Mouse (Mus musculus) mesoderm, embryonic 11.5 days (tissue): ENCODE data around the gene Yes1.
"Not testable (repeated sequence)": the region's sequence is repeated elsewhere in the genome, so short reads cannot be mapped to it uniquely, and the experiment has no call there.

ENCODE experiments used
- DNase-seq: peaks from one replicate; pipeline ENCODE4 v3.0.0-alpha.2; 2012; ENCODE audit warnings: low read depth, low spot score

Yes1 gene

GRCm38 (mm10) chr5:32610801-32611340 is at the start of gene Yes1:
TSS of gene Yes1 (plus strand) at chr5:32611171.
- DNase-seq: peak; percentile 86

GRCm38 (mm10) chr5:32564697-32565096 is 46.3 kb upstream of the Yes1 start:
- DNase-seq: no peak

GRCm38 (mm10) chr5:32571802-32572201 is 39.2 kb upstream of the Yes1 start:
- no peak for DNase-seq

GRCm38 (mm10) chr5:32588136-32588535 is 22.8 kb upstream of the Yes1 start:
- DNase-seq: peak; percentile 64

DNA sequence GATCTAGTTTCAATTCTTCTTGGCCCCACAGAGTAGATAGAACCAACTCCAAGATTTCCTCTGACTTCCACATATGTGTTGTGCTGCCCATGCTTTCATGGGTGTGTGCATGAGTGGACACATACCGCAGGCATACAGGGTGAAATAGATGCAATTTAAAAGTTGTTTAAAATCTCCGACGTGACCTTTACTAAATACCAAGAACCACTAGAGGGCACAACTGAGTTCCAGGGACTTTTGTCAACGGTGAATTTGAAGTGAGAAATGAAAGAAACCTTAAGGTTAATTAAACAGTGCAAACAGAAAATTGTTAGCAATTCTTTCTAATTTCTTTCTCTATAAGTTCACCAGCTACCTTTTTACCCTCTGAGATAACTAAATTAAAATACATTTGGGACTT is 17.2 kb upstream of the Yes1 start:
- DNase-seq: peak; percentile 36

- DNase-seq: no peak
Measured at GRCm38 (mm10) chr5:32594358-32594757, 16.6 kb upstream of the Yes1 start.

DNA sequence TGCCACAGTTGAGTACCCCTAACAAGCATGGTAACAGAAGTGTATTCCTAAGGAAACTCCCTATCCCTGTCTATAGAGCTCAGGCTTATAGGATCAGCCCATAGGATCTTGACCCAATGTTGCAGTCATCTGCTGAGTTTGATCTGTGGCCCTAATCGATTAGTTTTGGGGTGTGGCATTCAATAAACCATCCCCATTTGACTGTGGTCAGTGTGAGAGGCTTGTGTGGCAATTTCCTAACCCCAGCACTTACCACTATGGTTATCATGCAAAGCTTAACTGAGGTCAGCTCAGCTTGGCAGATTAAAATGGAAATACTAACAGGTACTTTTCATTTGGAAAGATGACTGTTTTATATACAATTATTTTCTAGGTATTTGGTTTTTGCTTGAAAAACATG is 5.1 kb upstream of the Yes1 start:
- no peak for DNase-seq

DNA sequence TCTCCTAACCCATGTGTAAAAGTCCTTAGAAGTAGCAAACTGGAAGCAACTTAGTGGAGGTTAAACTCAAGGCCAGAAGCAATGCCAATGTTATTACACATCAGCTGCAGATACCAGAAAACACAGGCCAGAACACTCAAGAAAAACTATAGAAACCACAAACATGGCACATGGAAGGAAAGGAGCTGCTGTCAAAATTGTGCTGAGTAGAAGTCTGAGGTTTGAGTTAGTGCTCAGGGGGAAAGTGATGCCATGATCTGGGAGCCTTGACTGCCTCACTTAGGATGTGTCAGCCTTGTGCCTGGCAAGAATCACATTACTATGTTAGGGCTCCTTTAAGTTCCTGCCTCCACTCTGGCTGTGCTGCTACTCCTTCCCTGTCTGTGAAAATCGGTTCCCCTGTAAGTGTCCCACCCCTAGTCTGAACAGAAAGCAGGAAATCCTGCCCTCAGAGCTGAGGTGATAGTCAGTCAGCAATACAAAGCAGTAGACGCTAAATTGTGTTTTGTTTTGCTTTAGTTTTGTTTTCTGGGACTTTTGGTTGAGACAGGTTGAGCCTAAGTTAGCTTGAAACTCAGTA is 3.1 kb upstream of the Yes1 start:
- DNase-seq: no peak

GRCm38 (mm10) chr5:32608516-32608915 is 2.5 kb upstream of the Yes1 start:
- DNase-seq: no peak

DNA sequence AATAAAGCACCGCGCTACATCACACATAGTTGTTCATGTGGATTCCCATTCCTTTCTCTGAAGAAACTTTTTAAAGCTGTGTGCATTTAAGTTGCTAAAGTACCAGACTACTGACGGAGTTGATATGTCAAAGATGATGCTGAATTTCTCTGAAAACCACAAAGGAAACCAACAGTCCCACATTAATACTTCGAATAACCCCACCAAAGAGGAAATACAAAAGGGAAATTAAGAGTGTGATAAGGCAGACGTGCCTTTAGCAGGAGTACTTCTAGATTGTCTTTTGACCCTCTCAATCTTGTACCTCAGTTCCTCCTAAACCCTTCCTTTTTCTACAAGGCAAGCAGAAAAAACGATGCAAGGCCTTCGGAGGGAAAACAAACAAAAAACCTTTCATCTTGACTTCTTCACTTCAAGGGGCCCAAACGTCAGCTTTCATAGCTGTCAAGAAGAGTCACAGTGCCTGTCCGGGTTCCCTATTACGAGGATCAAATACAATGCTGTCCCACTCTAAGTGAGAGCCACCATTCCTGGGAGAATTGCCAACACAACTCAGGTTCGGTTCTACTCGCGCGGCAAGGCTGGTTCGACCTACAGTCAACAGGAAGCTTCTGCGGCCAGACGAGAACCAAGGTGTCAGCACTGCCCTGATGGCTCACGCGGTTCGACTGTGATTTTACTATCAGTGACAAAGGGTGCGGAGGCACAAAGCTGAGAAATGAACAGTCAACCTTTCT is 739 bp upstream of the Yes1 start:
- no peak for DNase-seq

- peak; percentile 46 for DNase-seq
Measured at GRCm38 (mm10) chr5:32611341-32611961, 480 bp downstream of the Yes1 start.

DNA sequence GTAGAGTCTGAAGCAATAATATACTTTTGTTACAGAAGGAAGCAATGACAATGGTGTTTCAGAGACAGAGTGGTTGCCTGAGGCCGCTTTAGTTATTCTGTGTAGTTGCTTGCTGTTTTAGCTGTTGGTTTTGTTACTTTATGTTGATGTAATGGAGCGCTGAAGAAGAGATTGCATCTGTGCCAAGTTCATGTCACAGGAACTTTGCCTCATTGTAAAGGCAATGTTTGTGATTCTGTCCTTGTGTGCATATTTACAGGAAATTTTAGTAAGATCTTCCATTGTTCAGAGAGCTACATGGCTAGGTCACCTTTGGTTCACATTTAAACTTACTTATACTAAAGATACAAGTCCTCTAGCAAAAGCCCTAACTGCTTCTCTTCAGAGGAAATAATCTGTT is 3.3 kb downstream of the Yes1 start:
- DNase-seq: no peak

- no peak for DNase-seq
Measured at GRCm38 (mm10) chr5:32614691-32615090, 3.7 kb downstream of the Yes1 start.

DNA sequence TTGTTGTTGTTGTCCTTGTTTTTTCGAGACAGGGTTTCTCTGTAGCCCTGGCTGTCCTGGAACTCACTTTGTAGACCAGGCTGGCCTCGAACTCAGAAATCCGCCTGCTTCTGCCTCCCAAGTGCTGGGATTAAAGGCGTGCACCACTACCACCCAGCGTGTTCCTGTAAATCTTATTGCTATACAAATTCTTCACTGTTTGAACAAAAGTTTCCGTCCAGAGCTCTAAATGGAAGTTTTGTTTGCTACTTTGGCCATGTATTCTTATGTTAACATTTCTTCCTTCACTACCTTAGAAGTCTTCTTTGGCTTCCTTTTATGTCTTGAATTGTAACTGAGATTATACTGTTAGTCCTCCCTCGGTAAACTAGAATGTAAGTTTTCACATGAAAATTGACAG is 5.5 kb downstream of the Yes1 start:
- not testable (repeated sequence) for DNase-seq

DNA sequence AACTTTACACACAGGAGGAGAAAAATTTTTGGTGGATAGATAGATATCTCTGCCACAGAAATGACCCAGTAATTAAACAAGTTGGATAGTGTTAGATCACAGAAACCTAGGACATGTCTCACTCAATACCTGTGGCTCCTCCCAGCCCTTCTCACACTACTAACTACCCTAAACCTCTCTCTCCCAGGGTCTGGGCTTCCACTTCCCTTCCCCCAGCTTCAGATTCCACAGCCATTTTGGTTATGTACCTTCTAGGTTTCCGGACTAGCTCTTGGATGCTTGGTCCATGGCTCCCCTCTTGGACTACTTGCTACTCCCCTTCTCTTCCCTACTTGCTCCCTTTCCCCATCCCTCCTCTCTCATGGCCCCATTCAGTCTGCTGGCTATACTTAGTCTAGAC is 6.9 kb downstream of the Yes1 start:
- DNase-seq: no peak

DNA sequence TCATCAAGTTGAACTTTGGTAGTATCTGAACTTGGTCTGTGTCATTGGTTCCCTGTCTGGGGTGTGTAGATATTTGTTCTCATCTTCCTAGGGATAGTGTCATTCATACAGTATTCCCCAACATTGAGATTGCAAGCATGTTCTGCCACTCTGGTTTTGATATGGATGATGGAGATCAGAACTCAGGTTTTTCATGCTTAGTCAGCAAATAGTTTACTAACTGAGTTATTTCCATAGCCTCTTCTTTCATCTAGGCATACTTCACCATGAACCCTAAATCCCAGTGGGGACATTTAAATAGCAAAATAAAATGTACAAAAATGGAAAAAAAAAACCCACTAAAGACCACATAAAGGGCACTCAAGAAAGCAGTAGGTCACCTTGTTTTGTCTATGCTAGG is 12.7 kb downstream of the Yes1 start:
- DNase-seq: no peak

- no peak for DNase-seq
Measured at GRCm38 (mm10) chr5:32624777-32625176, 13.8 kb downstream of the Yes1 start.

DNA sequence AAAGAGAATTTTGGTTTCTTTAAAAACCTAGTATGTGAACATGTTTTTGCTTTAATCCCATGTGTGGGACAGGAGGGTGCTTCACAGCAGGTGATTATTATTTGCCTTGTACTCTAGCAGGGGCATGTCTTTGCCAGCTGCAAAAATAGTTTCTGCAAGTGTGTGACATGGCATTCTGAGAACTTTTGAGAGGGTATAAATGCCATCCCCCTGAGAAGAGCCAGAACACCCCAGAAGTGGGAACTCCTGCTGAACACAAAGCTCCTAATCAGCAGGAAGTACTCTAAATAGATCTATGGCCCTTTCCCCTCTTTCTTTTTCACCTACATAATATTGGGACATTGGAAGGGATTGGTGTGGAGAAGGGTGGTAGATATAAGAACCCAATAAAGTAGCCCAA is 22.2 kb downstream of the Yes1 start:
- DNase-seq: no peak

GRCm38 (mm10) chr5:32657386-32657785 is 46.4 kb downstream of the Yes1 start:
- peak; percentile 6 for DNase-seq

- DNase-seq: no peak
Measured at GRCm38 (mm10) chr5:32682475-32682874, 71.5 kb downstream of the Yes1 start.

GRCm38 (mm10) chr5:32693411-32693810 is 82.4 kb downstream of the Yes1 start:
- DNase-seq: no peak

DNA sequence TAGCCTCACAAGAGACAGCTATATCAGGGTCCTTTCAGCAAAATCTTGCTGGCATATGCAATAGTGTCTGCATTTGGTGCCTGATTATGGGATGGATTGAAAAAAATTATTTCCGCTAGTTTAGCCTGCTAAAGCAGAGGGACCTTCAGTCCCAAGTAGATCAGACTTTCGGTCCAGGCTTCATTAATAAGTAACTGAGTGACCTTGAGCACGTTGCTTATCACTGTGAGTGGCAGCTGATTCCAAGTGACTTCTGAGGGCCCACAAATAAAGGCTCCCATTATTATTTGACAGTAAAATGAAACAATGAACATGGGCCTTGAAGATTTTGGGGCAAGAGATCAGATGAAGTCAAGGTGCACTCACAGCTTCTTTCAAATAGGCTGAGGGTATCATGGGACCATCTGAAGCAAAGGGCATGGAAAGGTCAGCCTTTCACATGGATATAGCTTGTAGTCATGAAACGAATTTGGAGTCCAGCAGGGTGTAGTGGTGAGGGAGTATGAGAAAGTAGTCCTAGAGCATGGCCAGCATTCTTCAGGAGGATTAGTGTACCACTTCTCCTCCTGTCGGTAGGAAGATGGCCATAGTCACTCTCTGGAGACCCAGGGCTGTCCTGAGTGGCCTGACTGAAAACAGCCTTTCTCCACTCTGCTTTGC is 86.4 kb downstream of the Yes1 start:
- no peak for DNase-seq
